Mouse (Mus musculus) spleen, adult 10 weeks (tissue): Measurements from ENCODE around the gene Rsbn1l. TPM values are rescaled to one million over a fixed set of nuclear protein-coding genes. Genes with fewer than 3 reads are reported as not detected.

Experiments used
- polyA plus RNA-seq: library from polyadenylated mRNA; stranded (reverse); fragments of 350-450 nt; fragmentation: Illumina TruSeq; extraction: RNeasy Lipid Tissue Mini Kit (QIAGEN cat#74804); gene quantifications from one replicate; pipeline ENCODE4 v1.2.3, GENCODE M21; 2015; ENCODE audit warnings: low replicate concordance; ENCODE audit not compliant: insufficient read depth

The Rsbn1l gene
- 61.5 TPM for polyA plus RNA-seq

DNA sequence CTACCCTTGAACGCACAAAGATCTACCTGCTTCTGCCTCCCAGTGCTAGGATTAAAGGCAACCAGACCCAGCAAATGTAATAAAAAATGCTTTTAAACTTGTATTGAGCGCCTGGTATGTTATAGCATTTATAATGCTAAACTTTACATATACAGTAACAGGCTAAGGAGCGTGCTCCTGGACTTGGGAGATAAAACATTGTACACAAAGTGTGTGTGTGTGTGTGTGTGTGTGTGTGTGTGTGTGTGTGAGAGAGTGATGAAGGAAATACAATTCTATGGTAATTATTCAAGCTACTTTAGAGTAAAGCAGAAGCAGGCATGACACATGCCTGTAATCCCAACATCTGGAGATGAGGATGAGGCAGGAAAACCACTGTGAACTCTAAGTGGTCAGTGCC, at the start of gene Rsbn1l:
Gene Rsbn1l (minus strand): TSS at position 101 of the 400 bp plus-strand sequence.

GRCm38 (mm10) chr5:20881915-20882800, 74.0 kb downstream of the Rsbn1l start, which contains the start of the genes Phtf2 and Tmem60:
Phtf2 (minus strand) TSS chr5:20882124.
Tmem60 (plus strand) TSS chr5:20882191.

Other genes starting within 250 kb of the Rsbn1l start
- 40.0 TPM for gene Phtf2, start 74.3 kb downstream of the Rsbn1l start, polyA plus RNA-seq
- 34.7 TPM for gene Tmem60, start 74.2 kb downstream of the Rsbn1l start, polyA plus RNA-seq
- 64.8 TPM for gene Ptpn12, start 99.5 kb upstream of the Rsbn1l start, polyA plus RNA-seq
- 44.5 TPM for gene Gsap, start 229.9 kb upstream of the Rsbn1l start, polyA plus RNA-seq